Mouse (Mus musculus): ENCODE results near the gene Cox6a1. TPM values are rescaled to one million over a fixed set of nuclear protein-coding genes. Genes with fewer than 3 reads are reported as not detected.

Gene Cox6a1
- polyA plus RNA-seq, 1 experiment from 2014 or later: 803 TPM

DNA sequence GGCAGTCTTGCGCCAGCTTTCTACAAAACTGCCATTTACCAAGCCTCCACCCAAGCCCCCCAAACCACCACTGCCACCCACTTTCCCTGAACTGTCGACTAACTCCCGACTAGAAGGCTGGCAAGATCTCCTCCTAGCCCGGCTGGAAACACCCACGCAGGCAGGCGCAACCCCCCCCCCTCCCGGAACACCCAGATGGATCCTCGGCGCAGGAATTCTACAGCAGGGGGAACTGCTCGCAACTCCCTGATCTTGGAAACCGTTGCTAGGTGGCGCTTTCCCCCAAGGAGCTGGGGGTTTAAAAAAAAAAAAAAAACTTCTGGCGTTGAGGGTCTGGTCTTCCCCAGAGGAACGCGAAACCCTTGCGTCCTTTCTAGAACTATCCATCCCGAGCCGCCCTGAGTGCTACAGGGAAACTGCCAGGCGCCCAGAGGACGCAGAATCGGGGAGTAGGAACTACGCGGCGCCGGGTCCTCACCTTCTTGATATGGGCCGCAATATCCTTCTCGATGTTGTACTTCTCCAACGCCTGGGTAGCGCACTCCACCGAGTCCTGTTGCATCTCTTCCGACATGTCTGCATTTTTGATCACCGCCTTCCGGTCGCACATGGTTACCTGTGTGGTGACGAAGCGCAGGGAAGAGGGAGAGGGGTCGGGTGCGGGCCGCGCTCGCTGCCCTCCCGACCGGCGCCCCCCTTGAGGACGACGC is 48.6 kb downstream of the Cox6a1 start:
- Histone ChIP-seq H3K4me1 (ENCODE audit: control insufficient read depth, insufficient read depth, low read length) (peaks cover 9% of the 10 kb centered on the region), H3K36me3 (ENCODE audit: control insufficient read depth, insufficient read depth, low read length) (peaks cover 13% of the 10 kb centered on the region; the same call in 1 of the 2 replicates), H3K9me3 (ENCODE audit: control insufficient read depth, low read length) (no peaks in the 10 kb centered on the region), H3K9ac (ENCODE audit: low read length) (peak overlapping the region; percentile 75), H3K27me3 (ENCODE audit: control insufficient read depth, insufficient read depth, low read length) (no peaks in the 10 kb centered on the region), H3K27ac (ENCODE audit: low read depth, low read length) (peak overlapping the region; percentile 87), H3K4me2 (ENCODE audit: low read depth) (peak overlapping the region; percentile 52), H3K4me3 (ENCODE audit: low read depth, low read length) (peak overlapping the region; percentile 87)
- ATAC-seq (ENCODE audit: insufficient read depth, low FRiP score, low TSS enrichment): peak; percentile 18; the same call in 1 of the 2 replicates
- under 1% methylated on average over 46 of the region's 46 CpGs for WGBS
- DNase-seq (ENCODE audit: low spot score): peak; percentile 72

DNA sequence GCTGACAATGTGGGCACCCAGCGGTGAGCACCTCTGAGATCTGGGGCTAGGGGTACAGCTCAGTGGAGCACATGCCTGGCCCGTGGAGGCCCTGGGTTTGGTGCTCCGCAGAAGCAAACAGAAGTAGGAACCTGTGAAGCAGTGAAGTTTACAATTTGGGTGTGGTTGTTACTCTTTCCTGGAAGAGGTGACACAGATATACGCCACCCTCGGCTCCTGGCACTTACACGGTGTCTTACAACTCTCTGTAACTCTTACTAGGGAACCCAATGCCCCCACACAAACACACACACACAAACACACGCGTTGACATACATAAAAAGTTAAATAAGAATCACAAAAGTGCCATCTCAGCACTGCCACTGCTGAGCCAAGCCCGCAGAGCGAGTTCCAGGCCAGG is 52.4 kb downstream of the Cox6a1 start:
- DNase-seq (ENCODE audit: low spot score) (no peak), ATAC-seq (ENCODE audit: insufficient read depth, low FRiP score, low TSS enrichment) (no peak)
- peaks cover 7% of the 10 kb centered on the region for H3K4me1 ChIP-seq (ENCODE audit: control insufficient read depth, insufficient read depth, low read length)
- H3K9ac ChIP-seq (ENCODE audit: low read length): no peak overlapping the region
- no peak overlapping the region for H3K4me3 ChIP-seq (ENCODE audit: low read depth, low read length)
- H3K9me3 ChIP-seq (ENCODE audit: control insufficient read depth, low read length): no peaks in the 10 kb centered on the region
- H3K4me2 ChIP-seq (ENCODE audit: low read depth): no peak overlapping the region
- WGBS: 86% methylated on average over 10 of the region's 10 CpGs
- peaks cover 15% of the 10 kb centered on the region; the same call in 1 of the 2 replicates for H3K36me3 ChIP-seq (ENCODE audit: control insufficient read depth, insufficient read depth, low read length)
- no peak overlapping the region for H3K27ac ChIP-seq (ENCODE audit: low read depth, low read length)
- H3K27me3 ChIP-seq (ENCODE audit: control insufficient read depth, insufficient read depth, low read length): no peaks in the 10 kb centered on the region

Other genes with a start within 250 kb of the Cox6a1 start
- gene Acads, start 229.6 kb downstream of the Cox6a1 start, polyA plus RNA-seq (2014; fragmentation: Nextera tagmentation; extraction: Ambion mirVana): 27.7 and 31.3 TPM in 2 replicates
- gene Unc119b, start 214.0 kb downstream of the Cox6a1 start, polyA plus RNA-seq (2014; fragmentation: Nextera tagmentation; extraction: Ambion mirVana): 67.7 and 73.4 TPM in 2 replicates
- 50.1 and 56.9 TPM in 2 replicates for gene Mlec, start 190.8 kb downstream of the Cox6a1 start, polyA plus RNA-seq (2014; fragmentation: Nextera tagmentation; extraction: Ambion mirVana)
- 11.4 and 12.3 TPM in 2 replicates for gene Cabp1, start 154.6 kb downstream of the Cox6a1 start, polyA plus RNA-seq (2014; fragmentation: Nextera tagmentation; extraction: Ambion mirVana)
- 121 and 122 TPM in 2 replicates for gene Pop5, start 113.1 kb downstream of the Cox6a1 start, polyA plus RNA-seq (2014; fragmentation: Nextera tagmentation; extraction: Ambion mirVana)
- gene Rnf10, start 76.1 kb downstream of the Cox6a1 start, polyA plus RNA-seq (2014; fragmentation: Nextera tagmentation; extraction: Ambion mirVana): 106 and 119 TPM in 2 replicates
- 58.5 and 61.0 TPM in 2 replicates for gene Coq5, start 69.3 kb downstream of the Cox6a1 start, polyA plus RNA-seq (2014; fragmentation: Nextera tagmentation; extraction: Ambion mirVana)
- 1,631 and 1,672 TPM in 2 replicates for gene Dynll1, start 48.0 kb downstream of the Cox6a1 start, polyA plus RNA-seq (2014; fragmentation: Nextera tagmentation; extraction: Ambion mirVana)
- gene Srsf9, start 21.8 kb downstream of the Cox6a1 start, polyA plus RNA-seq (2014; fragmentation: Nextera tagmentation; extraction: Ambion mirVana): 327 and 330 TPM in 2 replicates
- 40.4 and 42.3 TPM in 2 replicates for gene Gatc, start 7.8 kb downstream of the Cox6a1 start, polyA plus RNA-seq (2014; fragmentation: Nextera tagmentation; extraction: Ambion mirVana)
- gene Triap1, start 7.8 kb downstream of the Cox6a1 start, polyA plus RNA-seq (2014; fragmentation: Nextera tagmentation; extraction: Ambion mirVana): 55.6 and 60.2 TPM in 2 replicates
- gene Msi1, start 80.6 kb upstream of the Cox6a1 start, polyA plus RNA-seq (2014; fragmentation: Nextera tagmentation; extraction: Ambion mirVana): 138 and 147 TPM in 2 replicates
- gene Pla2g1b, start 117.3 kb upstream of the Cox6a1 start, polyA plus RNA-seq (2014; fragmentation: Nextera tagmentation; extraction: Ambion mirVana): not detected in 2 replicates
- gene Sirt4, start 135.7 kb upstream of the Cox6a1 start, polyA plus RNA-seq (2014; fragmentation: Nextera tagmentation; extraction: Ambion mirVana): 15.5 and 23.5 TPM in 2 replicates
- gene Pxn, start 157.7 kb upstream of the Cox6a1 start, polyA plus RNA-seq (2014; fragmentation: Nextera tagmentation; extraction: Ambion mirVana): 13.3 and 13.7 TPM in 2 replicates
- 1,266 and 1,290 TPM in 2 replicates for gene Rplp0, start 210.5 kb upstream of the Cox6a1 start, polyA plus RNA-seq (2014; fragmentation: Nextera tagmentation; extraction: Ambion mirVana)
- 38.6 and 42.6 TPM in 2 replicates for gene Gcn1l1, start 216.3 kb upstream of the Cox6a1 start, polyA plus RNA-seq (2014; fragmentation: Nextera tagmentation; extraction: Ambion mirVana)